Mouse (Mus musculus) lung, adult 2 months (tissue): ENCODE measurements at regions not wholly inside any gene's neighbourhood (a gene's known extent, or its start where the extent isn't known, plus 50 kb on each side); places are given as distances from the start of the nearest gene placed in this dataset.

ENCODE experiments used
- CTCF ChIP-seq: fragments of 200-500 bp; IDR thresholded peaks from 2 replicates; pipeline ENCODE4 v1.5.1; 2011; ENCODE audit warnings: mild to moderate bottlenecking, low read length, control low read depth; ENCODE audit not compliant: insufficient read depth
- POLR2A ChIP-seq: fragments of 200-500 bp; IDR thresholded peaks from 2 replicates; pipeline ENCODE4 v1.6.1; 2011; ENCODE audit warnings: low read depth, mild to moderate bottlenecking, control low read depth, low read length, borderline replicate concordance; ENCODE audit errors: extremely low read depth

DNA sequence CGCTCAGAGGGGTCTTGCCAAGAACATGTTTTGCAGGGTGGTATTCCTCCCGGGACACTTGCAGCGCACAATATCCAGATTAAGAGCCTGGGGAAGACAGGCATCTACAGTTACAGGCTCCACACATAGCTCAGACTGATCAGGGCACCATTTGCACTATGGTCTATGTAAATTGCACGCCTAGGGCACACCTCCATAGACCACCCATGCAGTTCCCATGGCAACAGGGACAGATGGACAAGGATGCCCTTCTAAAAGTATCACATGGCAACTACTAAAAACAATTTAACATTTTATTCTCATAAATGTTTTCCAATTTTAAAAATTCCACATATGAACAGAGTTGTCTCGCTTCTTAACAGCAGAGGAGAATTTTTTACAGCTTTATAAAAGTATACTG lies 158.7 kb upstream of the Actbl2 start:
- TF ChIP-seq CTCF, result no peak
- no peak for TF ChIP-seq POLR2A
